Mouse (Mus musculus) testis, adult 2 months (tissue): ENCODE data around the gene Adipor1.

Experiments
- CTCF ChIP-seq: fragments of 200-500 bp; IDR thresholded peaks from 2 replicates; pipeline ENCODE4 v1.5.1; 2012; ENCODE audit warnings: low read depth, mild to moderate bottlenecking, inconsistent platforms, low read length, moderate library complexity; ENCODE audit not compliant: control insufficient read depth, insufficient read depth, insufficient replicate concordance
- POLR2A ChIP-seq: fragments of 200-500 bp; IDR thresholded peaks from 2 replicates; pipeline ENCODE4 v1.6.1; 2012; ENCODE audit warnings: low read depth, mild to moderate bottlenecking, inconsistent platforms, low read length, moderate library complexity; ENCODE audit not compliant: control insufficient read depth

DNA sequence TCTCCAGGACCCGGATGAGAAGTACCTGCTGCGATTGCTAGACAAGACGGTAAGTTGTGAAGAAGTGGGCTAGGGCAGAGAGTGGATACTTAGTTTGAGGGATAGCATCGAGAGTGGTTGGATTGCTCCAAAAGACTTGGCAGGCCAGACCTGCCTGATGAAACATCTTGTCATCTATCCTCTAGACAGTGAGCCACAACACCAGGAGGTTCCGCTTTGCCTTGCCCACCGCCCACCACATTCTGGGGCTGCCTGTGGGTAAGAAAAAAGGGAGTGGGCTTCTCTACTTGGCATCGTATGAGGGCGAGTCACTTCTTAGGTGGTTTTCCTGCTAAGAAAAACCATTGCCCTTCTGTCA lies 8.8 kb upstream of the Adipor1 start:
- no peak; the same call in 1 of the 2 replicates for TF ChIP-seq POLR2A
- no peak for TF ChIP-seq CTCF
